Mouse (Mus musculus): ENCODE results near the gene Atp8a1.

DNA sequence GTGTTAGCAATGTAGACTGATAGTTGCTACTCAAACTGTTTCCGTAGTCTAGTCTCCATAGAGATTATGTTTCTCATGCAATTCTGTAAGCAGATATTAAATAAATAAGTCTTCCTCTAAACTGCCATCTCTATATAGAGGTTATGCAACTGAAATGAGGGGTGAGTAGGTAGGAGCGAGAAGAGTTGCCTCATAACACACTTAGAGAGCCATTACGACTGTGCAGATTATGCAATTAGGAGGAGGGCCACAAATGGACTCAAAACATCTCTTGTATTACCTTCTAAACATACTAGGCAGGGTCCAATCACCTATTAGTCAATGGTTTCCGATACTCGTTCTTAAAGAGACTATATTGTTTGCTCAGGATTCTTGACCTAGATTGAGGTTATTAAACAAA, 23.5 kb downstream of the Atp8a1 start:
- TF ChIP-seq POLR2A (IDR thresholded peaks at IDR 0.05; ENCODE audit: control insufficient read depth, low read depth, low read length) (no peak), CTCF (IDR thresholded peaks at IDR 0.05; ENCODE audit: control insufficient read depth, insufficient read depth, insufficient replicate concordance, low read depth, low read length) (no peak)
